Mouse (Mus musculus): Measurements from ENCODE around the gene Zbtb7a.
"Not testable (repeated sequence)": the region's sequence is repeated elsewhere in the genome, so short reads cannot be mapped to it uniquely, and the experiment has no call there.

The Zbtb7a gene

DNA sequence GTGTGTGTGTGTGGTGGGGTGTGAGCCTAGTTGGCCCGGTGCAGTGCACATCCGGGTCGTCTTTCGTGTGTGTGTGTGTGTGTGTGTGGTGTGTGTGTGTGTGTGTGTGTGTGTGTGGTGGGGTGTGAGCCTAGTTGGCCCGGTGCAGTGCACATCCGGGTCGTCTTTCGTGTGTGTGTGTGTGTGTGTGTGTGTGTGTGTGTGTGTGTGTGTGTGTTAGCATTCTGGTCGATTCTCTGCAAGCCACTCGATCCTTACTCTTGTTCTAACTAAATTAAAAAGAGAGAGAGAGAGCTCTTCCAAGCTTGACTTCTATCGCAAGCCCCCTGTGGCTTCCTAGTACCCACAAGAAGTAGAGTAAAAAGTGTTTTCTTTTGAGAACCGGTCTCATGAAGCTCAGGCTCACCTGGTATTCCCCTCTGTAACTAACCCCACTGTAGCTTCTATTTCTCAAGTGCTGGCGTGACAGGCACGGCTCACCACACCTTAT, 34.4 kb downstream of the Zbtb7a start:
- DNase-seq = not testable (repeated sequence)

DNA sequence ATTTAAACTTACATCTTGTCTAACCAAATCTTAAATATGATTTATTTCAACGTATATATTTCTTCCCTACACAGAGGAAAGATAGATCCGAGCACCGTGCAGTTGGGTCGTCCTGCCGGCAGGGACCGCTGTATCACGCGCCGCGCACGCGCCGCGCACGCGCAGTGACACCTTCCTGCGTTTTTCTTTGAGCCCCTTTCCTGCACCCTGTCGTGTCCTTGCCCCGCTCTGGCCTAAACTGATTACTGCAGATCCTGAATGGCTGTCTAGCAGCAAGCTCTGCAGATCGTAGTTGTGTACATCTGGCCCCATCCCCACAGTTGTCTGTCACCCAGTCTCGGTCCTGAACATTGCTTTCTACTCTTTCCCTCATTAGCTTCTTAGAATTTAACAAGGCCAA, 38.1 kb downstream of the Zbtb7a start:
- peak; percentile 72 for DNase-seq

DNA sequence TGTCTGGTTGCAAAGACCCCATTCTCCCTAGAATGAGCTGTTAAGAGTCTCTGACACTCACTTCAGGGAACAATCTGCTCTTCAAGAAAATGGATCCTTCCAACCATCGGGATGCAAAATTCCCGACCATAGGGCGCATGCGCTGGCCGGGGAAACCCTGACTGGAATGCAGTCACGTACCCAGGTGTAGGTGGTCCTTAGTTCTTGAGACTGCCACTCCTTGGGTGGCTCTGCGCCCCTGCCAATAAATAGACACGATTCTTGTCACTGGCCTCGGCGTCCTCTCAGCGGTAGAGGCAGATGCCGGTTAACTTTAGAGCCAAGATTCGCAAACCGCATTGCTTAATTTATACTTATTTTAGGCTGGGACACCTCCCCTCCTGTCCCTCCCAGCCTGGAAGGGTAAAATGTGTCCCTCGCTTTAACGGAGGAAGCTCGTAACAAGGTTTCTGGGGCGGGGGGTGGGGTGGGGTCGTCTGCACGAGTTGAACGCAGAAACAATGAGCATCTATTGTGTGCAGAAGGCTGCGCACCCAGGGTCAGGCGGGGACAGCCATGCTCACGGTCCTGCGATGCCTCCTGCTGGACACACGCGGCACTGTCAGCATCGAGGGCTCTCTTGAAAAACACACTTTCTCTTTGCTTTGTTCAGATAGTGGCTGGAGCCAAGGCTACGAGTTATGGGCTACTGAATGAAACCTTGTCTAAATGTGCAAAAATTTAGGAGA, 39.8 kb downstream of the Zbtb7a start:
- peak; percentile 82 for DNase-seq

DNA sequence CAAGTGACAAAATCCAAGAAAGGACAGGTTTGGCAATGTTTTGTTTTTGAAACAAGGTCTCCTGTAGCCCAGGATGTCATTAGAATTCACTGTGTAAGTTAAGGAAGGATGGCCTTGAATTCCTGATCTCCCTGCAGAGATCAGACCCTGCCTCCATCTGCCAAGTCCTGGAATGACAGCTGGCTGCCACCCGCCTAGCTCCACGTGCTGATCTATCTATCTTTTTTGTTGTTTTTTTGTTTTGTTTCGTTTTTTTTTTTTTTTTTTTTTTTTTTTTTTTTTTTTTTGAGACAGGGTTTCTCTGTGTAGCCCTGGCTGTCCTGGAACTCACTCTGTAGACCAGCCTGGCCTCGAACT, 40.3 kb downstream of the Zbtb7a start:
- DNase-seq = not testable (repeated sequence)

DNA sequence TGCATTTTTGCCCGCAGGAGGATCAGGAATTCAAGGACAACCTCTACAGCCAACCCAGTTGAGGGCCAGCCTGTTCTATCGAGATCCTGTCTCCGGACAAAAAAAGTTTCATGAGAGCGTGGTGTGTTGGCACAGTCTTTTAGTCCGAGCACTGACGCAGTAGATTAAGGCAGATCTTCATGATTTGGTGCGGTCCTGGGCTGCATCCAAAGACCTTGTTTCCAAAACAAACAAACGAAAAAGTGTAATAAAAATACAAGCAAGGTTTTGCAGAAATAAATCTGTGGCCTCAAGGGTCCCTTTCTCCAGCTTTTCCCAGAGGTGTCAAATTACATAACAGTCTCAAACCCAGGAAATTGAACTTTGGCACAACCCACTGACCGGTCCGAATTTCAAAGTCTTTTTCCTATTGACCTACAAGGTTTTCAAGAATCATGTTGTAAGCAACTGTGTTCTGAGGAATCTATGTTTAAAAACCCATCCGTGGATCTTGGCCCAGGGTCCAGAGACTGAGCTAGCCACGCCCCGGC, 41.0 kb downstream of the Zbtb7a start:
- DNase-seq = peak; percentile 99

DNA sequence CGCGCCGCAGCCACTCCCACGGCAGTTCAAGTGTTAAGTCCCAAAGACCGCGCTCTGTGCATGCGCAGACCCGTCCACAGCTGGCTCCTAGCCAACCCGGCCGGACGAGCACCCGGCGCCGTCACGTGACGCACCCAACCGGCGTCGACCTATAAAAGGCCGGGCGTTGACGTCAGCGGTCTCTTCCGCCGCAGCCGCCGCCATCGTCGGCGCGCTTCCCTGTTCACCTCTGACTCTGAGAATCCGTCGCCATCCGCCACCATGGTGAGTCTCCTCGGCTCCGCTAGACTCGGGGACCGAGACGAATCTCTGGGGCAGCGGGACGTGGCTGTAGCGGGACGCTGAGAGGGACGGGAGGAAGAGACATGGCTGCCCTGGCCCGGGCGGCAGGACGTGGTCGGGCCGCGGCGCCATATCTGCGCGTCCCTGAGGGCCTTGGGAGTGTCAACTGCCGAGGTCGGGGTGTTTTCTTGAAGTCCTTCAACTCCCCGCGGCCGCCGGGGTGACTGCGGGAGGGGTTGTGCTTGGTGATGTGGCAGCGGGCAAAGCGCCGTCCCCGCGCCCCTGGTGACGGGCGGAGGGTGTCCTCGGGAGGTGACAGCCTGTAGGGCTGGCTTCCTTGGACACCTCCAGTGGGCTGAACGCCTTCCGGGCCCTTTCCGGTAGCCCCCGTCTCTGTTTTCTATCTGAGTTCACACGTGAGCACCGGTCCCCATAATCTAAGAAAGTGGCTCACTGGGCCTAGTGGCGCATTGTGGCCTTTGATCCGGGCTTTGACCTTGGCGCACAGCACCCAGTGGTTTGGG, 41.6 kb downstream of the Zbtb7a start, which contains the start of gene Eef2:
Eef2 (plus strand) TSS at position 166 of the 806 bp plus-strand sequence.
- peak; percentile 63 for DNase-seq

DNA sequence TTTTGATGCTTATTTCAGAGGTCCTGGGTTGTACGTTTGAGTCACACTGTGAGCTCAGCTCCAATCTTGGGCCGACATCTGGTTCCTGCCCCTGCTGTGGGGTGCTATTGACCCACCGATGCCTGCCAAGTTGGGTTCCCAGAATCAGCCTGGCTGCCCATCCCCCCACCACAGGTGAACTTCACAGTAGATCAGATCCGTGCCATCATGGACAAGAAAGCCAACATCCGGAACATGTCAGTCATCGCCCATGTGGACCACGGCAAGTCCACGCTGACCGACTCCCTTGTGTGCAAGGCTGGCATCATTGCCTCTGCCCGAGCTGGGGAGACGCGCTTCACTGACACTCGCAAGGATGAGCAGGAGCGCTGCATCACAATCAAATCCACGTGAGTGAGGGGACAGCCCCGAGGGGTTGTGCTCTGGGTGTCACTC, 42.5 kb downstream of the Zbtb7a start:
- DNase-seq = peak; percentile 61

DNA sequence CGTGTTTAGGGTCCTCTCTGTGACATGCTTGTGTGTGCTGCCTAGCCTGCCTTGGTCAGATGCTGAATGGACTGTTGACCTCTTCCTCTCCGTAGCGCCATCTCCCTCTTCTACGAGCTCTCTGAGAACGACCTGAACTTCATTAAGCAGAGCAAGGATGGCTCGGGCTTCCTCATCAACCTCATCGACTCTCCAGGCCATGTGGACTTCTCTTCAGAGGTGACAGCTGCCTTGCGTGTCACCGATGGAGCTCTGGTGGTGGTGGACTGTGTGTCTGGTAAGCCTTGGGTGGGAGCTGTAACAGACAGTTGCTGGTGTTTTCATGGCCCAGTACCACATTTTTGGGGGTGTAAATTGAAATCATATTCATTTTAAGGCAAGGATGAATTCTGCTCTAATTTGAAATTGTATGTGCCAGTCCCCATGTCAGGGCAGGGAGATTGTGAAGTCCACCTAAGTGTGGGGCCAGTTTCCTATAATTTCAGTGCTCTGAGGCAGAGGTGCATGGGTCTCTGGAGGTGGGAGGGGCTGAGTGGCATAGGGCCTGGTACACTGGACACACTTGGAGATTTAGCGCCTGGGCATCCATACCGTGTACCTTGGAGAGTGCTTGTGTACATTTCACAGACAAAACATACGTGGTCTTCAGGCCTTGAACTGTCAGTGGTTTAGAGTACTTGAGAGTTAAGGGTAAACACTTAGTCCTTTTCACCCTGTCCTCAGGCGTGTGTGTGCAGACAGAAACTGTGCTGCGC, 43.1 kb downstream of the Zbtb7a start:
- no peak for DNase-seq

DNA sequence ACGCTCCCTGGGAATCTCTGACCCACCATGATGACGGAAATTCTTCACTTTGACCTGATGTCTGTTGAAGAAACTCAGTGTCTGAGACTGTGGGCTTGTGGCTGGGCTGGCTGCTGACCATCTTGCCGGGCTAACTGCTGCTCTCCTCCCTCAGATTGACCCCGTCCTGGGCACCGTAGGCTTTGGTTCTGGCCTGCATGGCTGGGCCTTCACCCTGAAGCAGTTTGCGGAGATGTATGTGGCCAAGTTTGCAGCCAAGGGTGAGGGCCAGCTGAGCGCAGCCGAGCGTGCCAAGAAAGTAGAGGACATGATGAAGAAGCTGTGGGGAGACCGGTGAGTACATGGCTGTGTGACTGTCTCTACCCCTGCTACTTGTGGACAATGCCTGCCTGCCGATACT, 43.9 kb downstream of the Zbtb7a start:
- no peak for DNase-seq

DNA sequence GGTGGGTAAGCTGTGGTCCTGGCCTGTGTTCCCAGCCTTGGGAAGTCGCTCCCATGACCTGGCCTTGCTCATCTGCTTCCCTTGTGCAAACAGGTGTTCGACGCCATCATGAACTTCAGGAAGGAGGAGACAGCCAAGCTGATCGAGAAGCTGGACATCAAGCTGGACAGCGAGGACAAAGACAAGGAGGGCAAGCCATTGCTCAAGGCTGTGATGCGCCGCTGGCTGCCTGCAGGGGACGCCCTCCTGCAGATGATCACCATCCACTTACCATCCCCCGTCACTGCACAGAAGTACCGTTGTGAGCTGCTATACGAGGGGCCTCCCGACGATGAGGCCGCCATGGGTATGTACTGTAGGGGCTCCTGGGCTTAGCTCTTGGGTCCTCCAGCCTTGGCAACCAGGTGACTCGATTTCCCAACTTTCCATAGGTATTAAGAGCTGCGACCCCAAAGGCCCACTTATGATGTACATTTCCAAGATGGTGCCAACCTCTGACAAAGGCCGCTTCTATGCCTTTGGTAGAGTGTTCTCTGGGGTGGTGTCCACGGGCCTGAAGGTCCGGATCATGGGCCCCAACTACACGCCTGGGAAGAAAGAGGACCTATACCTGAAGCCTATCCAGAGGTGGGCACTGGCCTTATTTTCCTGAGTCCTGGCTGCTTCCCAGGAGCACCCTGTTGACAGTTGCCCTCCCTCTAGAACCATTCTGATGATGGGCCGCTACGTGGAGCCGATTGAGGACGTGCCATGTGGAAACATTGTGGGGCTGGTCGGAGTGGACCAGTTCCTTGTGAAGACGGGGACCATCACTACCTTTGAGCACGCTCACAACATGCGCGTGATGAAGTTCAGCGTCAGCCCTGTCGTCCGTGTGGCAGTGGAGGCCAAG, 44.7 kb downstream of the Zbtb7a start:
- DNase-seq = no peak

DNA sequence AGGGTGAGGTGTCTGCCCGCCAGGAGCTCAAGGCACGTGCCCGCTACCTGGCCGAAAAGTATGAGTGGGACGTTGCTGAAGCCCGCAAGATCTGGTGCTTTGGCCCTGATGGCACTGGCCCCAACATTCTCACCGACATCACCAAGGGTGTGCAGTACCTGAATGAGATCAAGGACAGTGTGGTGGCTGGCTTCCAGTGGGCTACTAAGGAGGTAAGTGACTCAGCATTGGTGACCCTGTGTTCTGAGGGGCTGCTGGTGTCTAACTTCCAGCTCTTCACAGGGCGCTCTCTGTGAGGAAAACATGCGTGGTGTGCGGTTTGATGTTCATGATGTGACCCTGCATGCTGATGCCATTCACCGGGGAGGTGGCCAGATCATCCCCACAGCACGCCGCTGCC, 45.9 kb downstream of the Zbtb7a start:
- no peak for DNase-seq

DNA sequence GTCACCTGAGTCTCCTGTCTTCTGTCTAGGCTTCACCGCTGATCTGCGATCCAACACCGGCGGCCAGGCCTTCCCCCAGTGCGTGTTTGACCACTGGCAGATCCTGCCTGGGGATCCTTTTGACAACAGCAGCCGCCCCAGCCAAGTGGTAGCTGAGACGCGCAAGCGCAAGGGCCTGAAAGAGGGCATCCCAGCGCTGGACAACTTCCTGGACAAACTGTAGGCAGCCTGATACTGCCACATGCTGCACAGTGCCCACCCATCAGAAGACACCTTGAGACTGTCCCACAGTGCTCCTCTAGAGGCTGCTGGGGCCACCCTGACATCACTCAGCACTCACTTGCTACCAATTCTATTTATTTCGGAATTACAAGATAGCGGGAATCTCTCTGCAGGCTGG, 46.8 kb downstream of the Zbtb7a start:
- DNase-seq = peak; percentile 26

DNA sequence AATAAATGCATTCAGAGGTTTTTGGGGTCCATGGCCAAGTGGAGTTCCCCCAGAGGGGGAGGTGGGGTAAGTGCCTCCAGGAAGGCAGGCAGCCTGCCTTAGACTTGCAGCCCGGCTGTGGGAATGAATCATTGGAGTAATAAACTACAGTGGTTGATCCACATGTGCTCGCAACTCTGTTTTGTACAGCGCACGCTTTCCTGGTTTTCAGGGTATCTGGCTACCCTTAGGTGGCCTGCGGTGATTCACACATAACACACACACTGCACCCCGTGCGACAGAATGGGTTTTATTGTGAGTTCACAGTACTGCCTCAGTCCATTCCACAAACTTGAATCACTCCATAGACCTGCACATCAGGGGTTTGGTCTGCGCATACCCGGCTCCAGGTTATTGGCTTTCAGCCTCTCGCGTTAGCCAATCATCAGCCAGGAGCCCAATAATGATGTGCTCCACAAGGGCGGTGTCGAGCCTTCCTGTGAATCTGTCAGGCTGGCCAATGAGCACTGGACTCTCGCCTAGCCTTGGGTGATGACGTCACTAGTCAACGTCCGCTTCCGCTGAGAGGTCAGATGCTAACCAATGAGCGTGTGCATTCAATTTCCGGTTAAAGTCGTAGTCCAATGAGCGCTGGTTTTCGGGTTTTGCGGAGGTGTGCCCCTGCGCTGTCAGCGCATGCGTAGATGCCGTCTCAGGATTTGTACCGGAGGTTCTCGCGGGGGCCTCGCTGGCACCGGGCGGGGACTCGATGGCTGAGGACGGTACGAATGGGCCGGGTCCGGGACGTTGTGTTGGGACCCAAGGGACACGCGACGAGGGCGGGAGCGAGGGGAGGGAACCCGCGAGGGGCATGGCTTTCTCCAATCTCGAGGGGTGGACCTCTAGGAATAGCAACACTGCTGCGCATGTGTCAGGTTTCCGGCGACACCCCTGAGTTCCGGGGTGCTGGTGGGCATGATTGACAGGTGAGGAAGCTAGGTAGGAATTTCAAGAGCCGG, 47.6 kb downstream of the Zbtb7a start, which contains the start of gene Dapk3:
Dapk3 (plus strand) TSS at position 670 of the 998 bp plus-strand sequence.
- DNase-seq = peak; percentile 98

DNA sequence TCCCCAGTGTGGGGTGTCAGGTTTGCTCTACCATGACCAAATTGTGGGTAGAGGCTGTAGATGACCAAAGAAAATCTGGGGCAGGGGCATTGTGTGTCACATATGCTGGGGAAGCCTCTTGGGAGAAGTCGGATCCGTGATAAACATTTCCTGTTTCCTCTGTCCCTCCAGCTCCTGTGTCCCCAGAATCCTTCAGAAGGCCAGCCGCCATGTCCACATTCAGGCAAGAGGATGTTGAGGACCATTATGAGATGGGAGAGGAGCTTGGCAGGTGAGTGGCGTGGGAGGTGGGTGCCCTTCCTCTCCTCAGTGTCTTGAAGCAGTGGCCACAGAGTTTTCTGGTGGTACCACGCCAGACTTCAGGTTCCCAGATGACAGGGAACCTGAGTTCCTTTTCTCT, 48.8 kb downstream of the Zbtb7a start, which contains the start of gene 4930442H23Rik:
4930442H23Rik (minus strand) TSS at position 45 of the 400 bp plus-strand sequence.
- DNase-seq = no peak

DNA sequence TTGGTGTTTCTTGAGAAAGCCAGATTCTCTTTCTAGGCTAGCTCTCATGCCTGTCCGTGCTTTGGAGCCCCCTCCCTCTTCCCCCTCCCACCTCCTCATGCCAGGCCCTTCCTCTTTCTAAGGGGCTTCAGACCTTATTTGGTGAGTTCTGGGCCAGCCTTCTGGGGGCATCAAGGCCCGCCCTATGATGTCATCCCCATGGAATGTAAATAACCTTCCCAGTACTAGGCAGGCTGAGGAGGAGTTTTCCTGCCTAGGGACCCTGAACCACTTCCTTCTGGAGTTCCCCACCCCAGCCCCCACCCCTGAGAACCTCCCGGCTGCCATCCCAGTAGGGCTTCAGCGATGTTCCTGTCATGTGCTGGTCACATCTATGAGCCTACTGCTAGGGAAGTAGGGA, 49.7 kb downstream of the Zbtb7a start:
- no peak for DNase-seq

DNA sequence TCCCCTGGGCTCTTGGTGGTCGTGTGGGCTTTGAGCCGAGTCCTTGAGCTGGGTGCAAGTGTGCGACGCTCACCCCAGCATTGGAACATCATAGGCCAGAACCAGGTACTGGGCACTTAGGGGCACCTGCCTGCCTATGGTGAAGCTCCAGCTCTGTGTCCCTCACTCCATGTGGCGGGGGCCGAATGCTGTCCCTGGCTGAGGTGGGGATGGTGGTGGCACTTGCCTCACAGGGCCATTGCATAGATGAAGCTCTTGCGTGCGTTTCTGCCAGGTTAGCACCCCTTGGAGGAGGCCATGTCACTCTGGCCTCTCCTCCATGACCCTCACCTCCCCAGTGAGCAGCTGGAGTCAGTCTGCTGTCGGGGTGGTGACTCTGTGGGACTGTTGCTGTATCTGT, 52.1 kb downstream of the Zbtb7a start:
- DNase-seq = no peak

DNA sequence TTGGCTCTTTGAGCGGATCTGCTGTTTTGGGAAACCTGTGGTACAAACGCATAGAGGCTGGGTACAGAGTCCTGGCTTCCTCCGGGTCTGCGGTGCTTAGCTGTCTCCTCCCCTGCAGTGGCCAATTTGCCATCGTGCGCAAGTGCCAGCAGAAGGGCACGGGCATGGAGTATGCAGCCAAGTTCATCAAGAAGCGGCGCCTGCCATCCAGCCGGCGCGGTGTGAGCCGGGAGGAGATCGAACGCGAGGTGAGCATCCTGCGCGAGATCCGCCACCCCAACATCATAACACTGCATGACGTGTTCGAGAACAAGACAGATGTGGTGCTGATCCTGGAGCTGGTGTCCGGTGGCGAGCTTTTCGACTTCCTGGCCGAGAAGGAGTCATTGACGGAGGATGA, 54.8 kb downstream of the Zbtb7a start:
- no peak for DNase-seq

DNA sequence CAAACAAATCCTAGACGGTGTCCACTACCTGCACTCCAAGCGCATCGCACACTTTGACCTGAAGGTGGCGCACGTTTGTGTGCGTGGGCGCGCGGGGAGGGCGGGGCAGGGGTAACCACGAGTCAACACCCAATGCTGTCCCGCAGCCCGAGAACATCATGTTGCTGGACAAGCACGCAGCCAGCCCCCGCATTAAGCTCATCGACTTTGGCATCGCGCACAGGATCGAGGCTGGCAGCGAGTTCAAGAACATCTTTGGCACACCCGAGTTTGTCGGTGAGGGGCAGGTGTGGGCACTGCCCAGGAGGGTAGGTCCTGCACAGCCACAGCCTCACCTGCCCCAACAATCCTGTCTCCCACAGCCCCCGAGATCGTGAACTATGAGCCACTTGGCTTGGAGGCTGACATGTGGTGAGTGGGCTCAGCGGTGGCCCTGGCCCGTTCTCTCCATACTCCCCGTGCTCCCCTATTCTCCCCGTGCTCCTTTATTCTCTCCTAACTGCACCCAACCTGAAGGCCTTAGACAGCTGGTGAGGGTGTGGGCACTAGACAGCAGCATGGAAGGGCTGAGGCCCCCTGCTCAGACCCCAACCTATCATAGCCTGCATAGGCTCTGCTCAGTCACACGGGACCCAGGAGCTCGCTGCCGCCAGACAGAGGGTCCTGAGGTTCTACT, 55.4 kb downstream of the Zbtb7a start:
- peak; percentile 29 for DNase-seq

DNA sequence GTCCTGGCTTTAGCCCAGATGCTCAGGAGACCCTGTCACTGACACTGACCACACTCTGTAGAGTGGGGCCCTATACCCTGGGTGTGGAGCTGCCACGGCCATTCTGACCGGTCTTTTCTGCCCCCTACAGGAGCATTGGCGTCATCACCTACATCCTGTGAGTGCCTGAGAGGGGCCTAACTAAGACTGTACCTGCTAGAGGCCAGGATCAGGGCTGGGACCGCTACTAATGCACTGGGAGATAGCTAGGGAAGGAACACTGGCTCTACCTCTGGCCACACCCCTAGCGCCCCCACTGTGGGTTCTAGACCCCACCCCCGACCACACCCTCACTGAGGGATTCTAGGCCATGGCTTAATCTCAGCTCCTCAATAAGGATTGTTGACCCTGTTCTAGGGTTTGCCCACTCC, 55.9 kb downstream of the Zbtb7a start:
- peak; percentile 24 for DNase-seq

All from kidney, adult 11 months (tissue).